Mouse (Mus musculus) kidney, adult 18-20 months (tissue): ENCODE results near the gene Zrsr1.

Experiments used
- DNase-seq: peaks from one replicate; pipeline ENCODE4 v3.0.0; 2021

Gene Zrsr1

GRCm38 (mm10) chr11:22973599-22973998 lies 1.8 kb downstream of the Zrsr1 start:
- no peak for DNase-seq

GRCm38 (mm10) chr11:22978215-22978614 lies 6.4 kb downstream of the Zrsr1 start:
- no peak for DNase-seq

GRCm38 (mm10) chr11:22978711-22979110 lies 6.9 kb downstream of the Zrsr1 start:
- DNase-seq = no peak

GRCm38 (mm10) chr11:22979221-22979620 lies 7.4 kb downstream of the Zrsr1 start:
- no peak for DNase-seq

- DNase-seq = no peak
These were observed 9.2 kb downstream of the Zrsr1 start for GRCm38 (mm10) chr11:22981041-22981440.

- no peak for DNase-seq
These were observed 9.7 kb downstream of the Zrsr1 start for GRCm38 (mm10) chr11:22981543-22981950.

GRCm38 (mm10) chr11:22981984-22982757 lies 10.4 kb downstream of the Zrsr1 start, which contains the start of the genes Gm28048 and Commd1:
Gene Gm28048, minus strand, starts transcription at chr11:22982090.
Gene Commd1, minus strand, starts transcription at chr11:22982382.
- peak; percentile 98 for DNase-seq

- no peak for DNase-seq
These were observed 11.0 kb downstream of the Zrsr1 start for GRCm38 (mm10) chr11:22982846-22983245.

- DNase-seq = no peak
These were observed 13.7 kb downstream of the Zrsr1 start for GRCm38 (mm10) chr11:22985510-22985909.

- DNase-seq = no peak
These were observed 15.6 kb downstream of the Zrsr1 start for GRCm38 (mm10) chr11:22987357-22987756.

- no peak for DNase-seq
These were observed 18.0 kb downstream of the Zrsr1 start for GRCm38 (mm10) chr11:22989786-22990185.

- peak; percentile 95 for DNase-seq
These were observed 18.8 kb downstream of the Zrsr1 start, which contains the start of gene Cct4 for GRCm38 (mm10) chr11:22990393-22991126. Gene Cct4, plus strand, starts transcription at chr11:22990519.

- no peak for DNase-seq
These were observed 19.5 kb downstream of the Zrsr1 start for GRCm38 (mm10) chr11:22991218-22991835.

- no peak for DNase-seq
These were observed 22.5 kb downstream of the Zrsr1 start for GRCm38 (mm10) chr11:22994271-22994670.

GRCm38 (mm10) chr11:22995461-22995860 lies 23.7 kb downstream of the Zrsr1 start:
- DNase-seq = no peak

- DNase-seq = no peak
These were observed 26.5 kb downstream of the Zrsr1 start for GRCm38 (mm10) chr11:22998308-22998707.

GRCm38 (mm10) chr11:23005276-23005675 lies 33.5 kb downstream of the Zrsr1 start:
- DNase-seq = no peak

- no peak for DNase-seq
These were observed 35.3 kb downstream of the Zrsr1 start for GRCm38 (mm10) chr11:23007166-23007480.

GRCm38 (mm10) chr11:23007481-23008180 lies 35.8 kb downstream of the Zrsr1 start, which contains the start of gene Fam161a:
Gene Fam161a, plus strand, starts transcription at chr11:23007531.
- peak; percentile 77 for DNase-seq

GRCm38 (mm10) chr11:23008181-23008823 lies 36.5 kb downstream of the Zrsr1 start:
- DNase-seq = peak; percentile 86

GRCm38 (mm10) chr11:23008824-23009200 lies 37.0 kb downstream of the Zrsr1 start:
- no peak for DNase-seq

- no peak for DNase-seq
These were observed 41.3 kb downstream of the Zrsr1 start for GRCm38 (mm10) chr11:23013096-23013495.
